Mouse (Mus musculus): ENCODE results near the gene Cd93.

The Cd93 gene

GRCm38 (mm10) chr2:148442172-148442571 is 1.2 kb downstream of the Cd93 start:
- no peak for DNase-seq (ENCODE audit: low read depth, low spot score)

DNA sequence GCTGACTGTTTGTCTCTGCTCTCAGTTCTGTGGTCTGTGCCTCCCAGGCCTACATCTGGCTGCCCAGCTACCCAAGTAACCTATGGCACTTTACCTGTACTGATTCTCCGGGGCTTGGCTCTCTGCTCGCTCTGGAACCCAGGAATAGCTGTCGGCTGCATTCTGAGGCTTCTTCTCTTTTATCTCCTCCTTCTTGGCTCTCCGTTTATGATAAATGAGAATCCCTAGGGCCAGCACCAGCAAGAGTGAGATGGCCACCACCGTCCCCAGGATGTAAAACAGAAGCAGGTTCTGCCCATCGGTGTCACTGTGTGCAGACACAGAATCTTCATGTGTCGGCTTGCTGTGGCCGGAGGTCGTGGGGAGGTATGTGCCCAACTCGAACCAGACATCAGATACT is 1.9 kb downstream of the Cd93 start:
- no peak for DNase-seq (ENCODE audit: low read depth, low spot score)

DNA sequence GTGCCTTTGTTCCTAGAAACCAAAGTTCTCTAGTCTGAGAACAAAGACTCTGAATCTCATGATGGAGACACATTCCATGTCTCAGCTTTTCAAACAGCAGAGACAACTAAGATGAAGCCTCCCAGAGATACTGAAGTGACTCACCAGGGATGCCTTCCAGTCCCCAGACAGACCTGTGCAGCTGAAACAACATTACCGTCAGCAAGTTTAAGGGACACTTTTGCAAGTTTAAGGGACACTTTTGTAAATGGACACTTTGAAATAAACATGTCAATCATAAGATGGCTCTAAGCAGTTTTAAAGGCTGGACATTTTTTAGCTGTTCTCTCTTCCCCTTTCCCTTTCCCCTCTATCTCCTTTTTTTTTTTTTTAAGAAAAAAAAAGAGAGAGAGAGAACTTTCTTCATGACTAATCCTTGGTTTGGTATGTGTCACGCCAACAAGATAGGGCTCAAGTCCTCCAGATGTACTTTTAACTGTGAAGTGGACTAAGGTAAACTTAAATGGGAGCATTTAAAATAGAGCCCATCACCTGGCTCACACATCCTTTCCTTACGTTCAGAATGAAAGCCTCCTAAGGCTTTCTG is 3.6 kb downstream of the Cd93 start:
- no peak for DNase-seq (ENCODE audit: low read depth, low spot score)

DNA sequence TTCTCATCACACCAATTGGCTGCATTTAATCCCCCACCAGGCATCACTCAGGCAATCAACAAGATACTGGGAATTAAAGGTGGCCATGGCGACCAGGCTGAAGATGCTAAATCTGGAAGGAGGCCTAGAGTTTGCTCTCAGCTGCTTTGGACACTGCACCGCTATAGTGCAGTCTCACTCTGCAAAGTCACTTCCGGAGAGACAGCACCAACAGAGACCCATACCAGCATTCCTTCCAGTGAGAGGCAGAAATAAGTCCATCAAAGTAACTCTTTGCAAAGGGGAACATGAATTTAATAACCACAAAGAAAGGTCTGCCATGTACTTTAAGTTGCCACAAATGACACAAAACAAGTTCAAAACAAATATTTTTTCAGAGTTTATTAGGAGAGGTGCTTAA is 7.1 kb downstream of the Cd93 start:
- DNase-seq (ENCODE audit: low read depth, low spot score): no peak

- no peak for DNase-seq (ENCODE audit: low read depth, low spot score)
Measured at GRCm38 (mm10) chr2:148432346-148432745, 11.0 kb downstream of the Cd93 start.

GRCm38 (mm10) chr2:148430941-148431340 is 12.4 kb downstream of the Cd93 start:
- DNase-seq (ENCODE audit: low read depth, low spot score): no peak

DNA sequence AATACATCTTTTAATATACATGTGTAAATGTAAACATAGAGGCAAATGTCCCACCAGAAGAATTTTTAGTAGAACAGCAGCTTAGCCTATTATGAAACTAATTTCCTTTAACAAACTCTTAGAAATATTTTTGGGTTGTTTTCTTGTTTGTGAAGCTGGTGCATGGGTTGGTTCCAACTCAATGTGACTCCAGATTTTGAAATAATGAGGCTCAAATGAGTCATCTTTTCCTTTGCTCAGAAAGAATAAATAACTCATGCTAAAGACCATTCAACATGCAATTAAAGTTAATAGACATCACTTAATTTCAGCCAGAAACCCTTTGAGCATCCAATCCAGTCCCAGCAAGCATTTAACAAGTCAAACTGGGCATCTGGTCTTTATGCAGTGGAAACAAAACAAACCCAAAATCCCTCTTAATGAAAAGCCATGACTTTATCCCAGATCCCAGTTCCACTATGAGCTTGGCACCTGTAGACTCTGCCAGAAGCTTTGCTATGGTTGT is 14.3 kb downstream of the Cd93 start:
- no peak for DNase-seq (ENCODE audit: low read depth, low spot score)

- DNase-seq (ENCODE audit: low read depth, low spot score): no peak
Measured at GRCm38 (mm10) chr2:148428523-148428922, 14.8 kb downstream of the Cd93 start.

DNA sequence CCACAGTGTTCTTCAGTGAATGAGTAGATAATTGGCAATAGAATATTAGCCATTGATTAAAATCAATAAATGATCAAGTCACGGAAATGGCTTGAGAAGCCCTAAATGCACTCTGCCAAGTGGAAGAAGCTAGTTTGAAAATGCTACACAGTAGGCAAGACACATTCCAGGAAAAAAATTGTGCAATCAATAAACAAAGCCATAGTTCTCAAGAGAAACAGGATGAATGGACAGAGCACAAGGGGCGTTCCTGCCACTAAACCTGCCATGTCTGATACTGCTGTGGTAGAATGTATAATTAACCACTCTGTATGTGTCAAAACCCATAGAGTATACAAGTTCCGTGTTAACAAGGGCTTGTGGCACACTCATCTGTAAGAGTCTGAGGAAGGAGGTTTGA is 15.8 kb downstream of the Cd93 start:
- no peak for DNase-seq (ENCODE audit: low read depth, low spot score)

GRCm38 (mm10) chr2:148425709-148426382 is 17.5 kb downstream of the Cd93 start:
- no peak for DNase-seq (ENCODE audit: low read depth, low spot score)

DNA sequence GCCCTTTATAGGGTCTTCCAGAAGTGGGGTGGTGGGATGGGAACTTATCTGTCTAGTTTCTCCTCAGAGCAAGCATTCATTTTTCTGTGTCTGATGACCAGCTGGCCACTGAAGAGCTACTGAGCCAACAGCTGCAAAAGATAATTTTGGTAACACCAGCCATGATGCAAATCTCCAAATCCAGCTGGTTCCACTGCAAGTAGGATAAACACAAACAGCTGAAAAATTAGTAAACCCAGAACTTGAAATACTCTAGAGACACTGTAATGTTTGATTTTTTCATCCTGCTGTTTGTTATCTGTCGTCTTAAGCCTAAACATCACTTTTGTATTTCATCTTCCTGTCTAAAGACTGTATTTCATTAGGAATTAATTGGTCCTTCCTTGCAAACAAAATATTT is 21.7 kb downstream of the Cd93 start:
- DNase-seq (ENCODE audit: low read depth, low spot score): no peak

- DNase-seq (ENCODE audit: low read depth, low spot score): no peak
Measured at GRCm38 (mm10) chr2:148421112-148421511, 22.3 kb downstream of the Cd93 start.

GRCm38 (mm10) chr2:148419776-148420175 is 23.6 kb downstream of the Cd93 start:
- no peak for DNase-seq (ENCODE audit: low read depth, low spot score)

DNA sequence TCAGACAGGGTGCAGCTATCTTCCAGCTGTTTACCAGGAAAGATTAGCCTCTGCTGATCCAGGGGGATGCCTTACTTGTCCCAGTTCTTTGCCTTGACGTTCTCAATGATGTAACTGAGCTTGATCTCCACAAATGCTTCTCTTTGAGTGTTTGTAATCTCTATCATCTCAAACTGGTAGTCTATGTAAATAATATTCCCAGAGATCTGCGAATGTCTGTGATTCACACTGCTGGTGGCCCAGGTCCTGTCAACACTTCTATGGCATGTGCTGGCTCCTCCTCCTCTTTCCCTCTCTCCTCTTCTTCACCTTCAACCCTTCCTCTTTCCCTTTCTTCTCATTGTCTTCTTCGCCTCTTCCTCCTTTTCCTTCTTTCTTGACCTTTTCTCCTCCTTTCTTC is 24.2 kb downstream of the Cd93 start:
- DNase-seq (ENCODE audit: low read depth, low spot score): no peak

DNA sequence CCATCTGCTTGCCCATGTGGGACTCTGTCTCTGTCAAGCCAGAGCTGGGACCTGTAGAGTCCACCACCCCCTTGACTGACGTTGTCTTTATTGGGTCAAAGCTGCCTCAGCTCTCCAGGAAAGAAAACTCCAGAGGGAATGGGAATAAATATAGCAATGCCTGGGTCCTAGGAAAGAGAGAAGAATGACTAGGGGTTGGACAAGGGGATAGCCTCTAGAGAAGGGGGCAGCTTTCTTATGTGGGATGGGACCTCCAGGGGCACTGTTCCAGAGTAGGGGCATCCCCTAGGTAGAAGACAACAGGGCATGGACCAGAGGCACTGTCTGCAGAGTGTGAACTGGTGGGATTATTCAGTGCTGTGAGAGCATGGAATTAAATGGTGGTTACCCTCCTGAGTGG is 33.5 kb downstream of the Cd93 start:
- no peak for DNase-seq (ENCODE audit: low read depth, low spot score)

DNA sequence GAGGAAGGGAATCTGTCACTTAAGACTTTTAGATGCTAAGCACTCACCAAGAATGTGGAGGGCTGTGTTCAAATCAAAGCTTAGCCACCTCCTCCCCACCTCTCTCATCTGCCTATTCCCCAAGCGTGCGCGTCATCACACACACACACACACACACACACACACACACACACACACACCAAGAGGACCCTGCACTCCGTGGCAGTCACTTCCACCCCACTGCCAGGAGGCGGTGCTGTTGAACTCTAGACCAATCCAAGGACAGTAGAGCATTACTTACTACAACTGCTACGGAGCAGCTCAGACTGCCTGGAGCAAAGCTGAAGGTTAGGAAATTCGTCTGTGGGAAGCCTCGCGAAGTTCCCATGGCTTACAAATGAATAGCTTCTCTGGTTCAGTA is 34.2 kb downstream of the Cd93 start:
- DNase-seq (ENCODE audit: low read depth, low spot score): no peak

GRCm38 (mm10) chr2:148408761-148409120 is 34.6 kb downstream of the Cd93 start:
- DNase-seq (ENCODE audit: low read depth, low spot score): no peak

DNA sequence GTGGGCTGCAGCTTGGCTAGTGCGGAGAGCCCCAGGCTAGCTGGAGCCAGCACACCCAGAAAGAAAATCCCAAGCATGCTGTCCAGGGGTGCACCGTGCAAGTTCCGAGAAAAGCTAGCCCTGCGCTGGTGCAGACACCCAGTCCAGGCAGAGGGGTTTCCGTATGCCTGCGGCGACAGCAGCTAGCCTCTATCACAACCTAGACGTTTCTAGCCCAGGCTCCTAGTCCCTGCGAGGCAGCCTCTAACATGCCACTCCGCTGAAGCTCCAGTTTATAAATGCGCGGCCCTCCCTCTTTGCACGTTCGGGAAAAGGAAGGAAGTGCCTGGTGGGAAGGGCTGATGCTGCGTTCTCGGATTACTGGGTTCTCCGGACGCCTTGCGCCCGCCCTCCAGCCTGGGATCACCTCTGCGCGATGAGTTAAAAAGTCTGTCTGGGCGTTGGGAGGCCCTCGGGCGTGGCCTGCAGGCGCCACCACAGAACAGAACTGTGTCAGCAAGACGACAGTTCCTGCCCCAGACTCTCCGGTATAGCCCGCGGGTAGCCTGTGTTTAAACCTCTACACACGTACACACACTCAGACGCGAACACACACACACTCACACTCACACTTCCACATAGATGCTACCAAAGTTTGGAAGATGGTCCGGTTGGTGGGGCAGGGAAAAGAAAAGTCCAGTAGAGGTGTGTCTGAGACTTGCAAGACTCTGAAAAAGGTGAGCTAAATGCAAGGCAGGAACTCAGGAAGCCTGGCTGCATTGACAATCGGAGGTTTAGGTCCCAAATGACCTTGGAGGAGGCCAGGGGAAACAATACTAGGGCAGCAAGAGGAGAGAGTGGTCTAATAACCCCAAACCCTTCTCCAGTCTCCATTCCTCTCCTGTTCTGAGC is 35.2 kb downstream of the Cd93 start, which contains the start of gene Thbd:
Thbd (minus strand) TSS at position 319 of the 891 bp plus-strand sequence.
- DNase-seq (ENCODE audit: low read depth, low spot score): no peak

DNA sequence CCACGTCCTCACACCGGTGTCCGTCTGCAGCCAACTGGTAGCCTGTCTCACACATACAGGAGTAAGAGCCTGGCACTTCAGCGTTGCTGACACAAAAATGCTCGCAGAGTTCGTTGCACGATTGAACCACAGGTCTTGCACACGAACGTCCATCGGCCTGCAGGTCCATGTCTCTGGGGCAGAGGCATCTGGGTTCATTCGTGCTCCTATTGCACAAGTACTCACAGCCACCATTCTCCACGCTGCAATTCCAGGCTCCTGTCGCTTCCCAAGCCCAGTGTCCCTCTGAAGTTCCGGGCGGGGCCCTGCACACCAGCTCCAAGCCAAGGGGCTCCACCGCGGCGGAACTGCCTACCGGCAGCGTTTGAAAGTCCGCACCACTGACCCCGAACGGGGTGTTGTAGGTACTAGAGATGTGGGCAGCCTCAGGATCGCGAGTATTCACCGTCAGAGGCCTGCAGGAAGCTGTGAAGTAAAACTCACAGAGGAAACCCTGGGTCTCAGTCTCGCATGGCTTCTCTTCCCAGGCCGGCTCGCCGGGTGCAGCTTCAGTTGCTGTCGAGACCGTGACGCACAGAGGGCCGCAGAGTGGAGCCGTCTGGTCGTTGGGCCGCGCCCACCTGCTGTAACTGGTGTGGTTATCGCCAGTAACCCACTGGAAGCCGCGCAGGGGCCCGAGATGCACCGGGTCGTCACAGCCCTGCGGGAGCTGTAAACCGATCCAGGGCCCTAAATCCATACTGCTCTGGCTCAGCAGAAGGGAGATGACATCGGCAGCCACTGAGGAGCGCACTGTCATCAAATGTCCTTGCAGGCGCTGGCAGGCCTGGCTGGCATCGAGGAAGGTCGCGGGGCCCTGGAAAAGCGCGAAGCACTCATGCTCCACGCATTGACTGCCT is 36.1 kb downstream of the Cd93 start:
- no peak for DNase-seq (ENCODE audit: low read depth, low spot score)

DNA sequence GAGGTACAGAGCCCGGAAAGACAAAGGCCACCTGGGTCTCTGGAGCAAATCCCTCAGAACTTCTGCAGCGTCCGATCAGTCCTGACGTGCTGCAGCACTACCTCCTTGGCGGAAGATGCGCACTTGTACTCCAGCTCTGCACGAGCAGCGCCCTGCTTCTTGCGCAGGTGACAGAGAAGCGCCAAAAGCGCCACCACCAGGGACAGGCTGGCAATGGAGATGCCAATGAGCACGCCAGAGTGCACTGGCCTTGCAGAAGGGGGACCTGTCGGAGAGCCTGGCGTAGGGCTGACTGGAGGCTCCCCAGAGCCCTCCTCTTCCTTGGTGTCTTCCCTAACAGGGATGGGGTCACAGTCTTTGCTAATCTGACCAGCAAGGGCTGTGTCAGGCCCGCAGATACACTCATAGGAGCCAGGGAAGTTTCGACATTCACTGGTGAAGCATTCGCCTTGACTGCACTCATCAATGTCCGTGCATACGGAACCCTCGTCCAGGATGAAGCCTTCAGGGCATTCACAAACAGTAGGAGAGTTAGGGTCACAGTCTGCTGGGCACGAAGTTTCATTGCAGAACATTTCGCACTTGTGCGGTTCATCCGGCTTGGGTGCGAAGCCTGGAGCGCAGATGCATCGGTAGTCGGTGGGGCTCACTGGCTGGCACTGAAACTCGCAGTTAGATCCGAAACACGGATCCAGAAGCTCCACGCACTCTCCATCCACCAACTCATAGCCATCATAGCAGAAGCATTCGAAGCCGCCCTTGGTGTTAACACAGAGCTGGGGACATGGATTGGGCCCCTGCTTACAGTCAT is 37.0 kb downstream of the Cd93 start:
- no peak for DNase-seq (ENCODE audit: low read depth, low spot score)

DNA sequence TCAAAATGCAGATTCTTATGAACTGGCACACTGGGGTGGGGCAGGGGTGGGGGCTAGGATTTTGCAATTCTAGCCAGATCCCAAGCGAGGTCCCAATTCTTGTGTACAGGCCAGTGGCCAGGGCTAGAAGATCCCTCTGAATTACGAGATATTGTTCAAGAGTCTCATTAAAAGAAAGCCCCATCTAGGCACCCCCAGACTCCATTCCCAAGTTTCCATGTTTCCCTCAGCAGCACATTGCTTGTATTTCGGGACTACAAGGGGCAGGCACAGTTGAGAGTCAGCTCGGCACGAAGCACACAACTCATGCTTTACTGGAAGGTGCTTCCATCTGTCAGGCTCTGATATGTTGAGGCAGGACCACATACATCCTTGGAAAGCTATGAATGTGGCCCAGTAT is 38.5 kb downstream of the Cd93 start:
- DNase-seq (ENCODE audit: low read depth, low spot score): no peak
